Mouse (Mus musculus) MEL (cell line): ENCODE measurements around the gene Rnaseh2b.

Source experiments
- CTCF ChIP-seq, 3 experiments: IDR thresholded peaks in 2 of 3; conservative IDR thresholded peaks in 1 of 3; 2 replicates each; pipeline ENCODE4 v1.5.1; 2011 to 2012; ENCODE audit warnings: low read length in 3 of 3, low read depth in 2 of 3, mild to moderate bottlenecking in 2 of 3, improper control_type of control experiment in 1 of 3, inconsistent platforms in 1 of 3, mixed read lengths in 1 of 3, moderate library complexity in 1 of 3; ENCODE audit not compliant: control insufficient read depth in 1 of 3, insufficient read depth in 1 of 3, poor library complexity in 1 of 3, severe bottlenecking in 1 of 3
- E2F4 ChIP-seq: IDR thresholded peaks from 2 replicates; pipeline ENCODE4 v1.6.1; 2011; ENCODE audit warnings: low read depth, low read length, improper control_type of control experiment, borderline replicate concordance
- GATA1 ChIP-seq: IDR thresholded peaks from 2 replicates; pipeline ENCODE4 v1.6.1; 2011; ENCODE audit warnings: low read depth, low read length, improper control_type of control experiment
- MAX ChIP-seq: IDR thresholded peaks from 2 replicates; pipeline ENCODE4 v1.6.1; 2011; ENCODE audit warnings: low read length, improper control_type of control experiment
- TAL1 ChIP-seq: IDR thresholded peaks from 2 replicates; pipeline ENCODE4 v1.6.1; 2012; ENCODE audit warnings: mild to moderate bottlenecking, inconsistent platforms, low read length, moderate library complexity, mixed read lengths

GRCm38 (mm10) chr14:62248345-62248744, 44.0 kb upstream of the Rnaseh2b start:
- TF ChIP-seq CTCF (IDR thresholded peaks at IDR 0.05 in 2 of 3, conservative IDR thresholded peaks at IDR 0.05 in 1 of 3; ENCODE audit: control insufficient read depth in 1 of 3, insufficient read depth in 1 of 3, low read depth in 2 of 3, low read length in 3 of 3, poor library complexity in 1 of 3, severe bottlenecking in 1 of 3) (no peak), MAX (no peak), E2F4 (no peak), TAL1 (no peak), GATA1 (no peak)
